Mouse (Mus musculus) cerebellum, adult 2 months (tissue): ENCODE measurements around the gene Tmem132c. TPM values are rescaled to one million over a fixed set of nuclear protein-coding genes. Genes with fewer than 3 reads are reported as not detected.

Experiments
- DNase-seq, 2 experiments: peaks; one replicate each; pipeline ENCODE4 v3.0.0; 2021
- H3K27ac ChIP-seq: fragments of 200-500 bp; 2 replicates; pipeline ENCODE4 v1.5.1; 2012; ENCODE audit warnings: low read length, control low read depth, inconsistent platforms; ENCODE audit not compliant: insufficient read depth
- H3K27me3 ChIP-seq: fragments of 200-500 bp; 2 replicates; pipeline ENCODE4 v1.6.1; 2012; ENCODE audit warnings: inconsistent platforms, mild to moderate bottlenecking, low read length, moderate library complexity; ENCODE audit not compliant: control insufficient read depth, insufficient read depth
- H3K4me1 ChIP-seq: fragments of 200-500 bp; 2 replicates; pipeline ENCODE4 v1.6.1; 2011; ENCODE audit warnings: low read length; ENCODE audit not compliant: control insufficient read depth, insufficient read depth
- H3K4me3 ChIP-seq: fragments of 200-500 bp; replicated peaks from 2 replicates; pipeline ENCODE3; 2011; ENCODE audit warnings: mild to moderate bottlenecking, low read depth, low read length, control low read depth; ENCODE audit not compliant: insufficient read depth
- CTCF ChIP-seq: fragments of 200-500 bp; IDR thresholded peaks from 2 replicates; pipeline ENCODE4 v1.5.1; 2011; ENCODE audit warnings: low read depth, mild to moderate bottlenecking, control low read depth, low read length, moderate library complexity, borderline replicate concordance; ENCODE audit not compliant: insufficient read depth
- POLR2A ChIP-seq: fragments of 200-500 bp; IDR thresholded peaks from 2 replicates; pipeline ENCODE4 v1.6.1; 2011; ENCODE audit warnings: low read length, control low read depth, borderline replicate concordance; ENCODE audit not compliant: insufficient read depth
- WGBS: fragments of 180-500 bp; shearing (Covaris S2); methylation state at CpG from one replicate; pipeline ENCODE4 v1.1.7; 2018; 5-methylcytosine and 5-hydroxymethylcytosine counted together
- polyA plus RNA-seq: library from polyadenylated mRNA; depleted of rRNA; stranded (reverse); fragments of >200 nt; gene quantifications from 2 replicates; pipeline ENCODE4 v1.2.3, GENCODE M21; 2012

Tmem132c gene
- polyA plus RNA-seq, 1 experiment, result 14.0 TPM

GRCm38 (mm10) chr5:127319096-127319779 is 77.6 kb downstream of the Tmem132c start:
- Histone ChIP-seq H3K27ac (no peak overlapping the region), H3K27me3 (no peaks in the 10 kb centered on the region), H3K4me3 (no peak overlapping the region), H3K4me1 (peaks cover 8% of the 10 kb centered on the region)
- TF ChIP-seq CTCF (no peak), POLR2A (no peak)
- 80% methylated on average over 12 of the region's 12 CpGs for WGBS
- no peak for DNase-seq

- DNase-seq, result no peak
- 51% methylated on average over 2 of the region's 2 CpGs for WGBS
- TF ChIP-seq CTCF, result no peak
- no peak for TF ChIP-seq POLR2A
- no peak overlapping the region for H3K4me3 ChIP-seq
- H3K27ac ChIP-seq, result no peak overlapping the region
- H3K27me3 ChIP-seq, result no peaks in the 10 kb centered on the region
- peaks cover 8% of the 10 kb centered on the region for H3K4me1 ChIP-seq
These were observed 83.0 kb downstream of the Tmem132c start for GRCm38 (mm10) chr5:127324645-127325044.

- Histone ChIP-seq H3K4me3 (no peak overlapping the region), H3K4me1 (peaks cover 11% of the 10 kb centered on the region), H3K27me3 (no peaks in the 10 kb centered on the region), H3K27ac (no peak overlapping the region)
- TF ChIP-seq POLR2A (no peak), CTCF (no peak)
- DNase-seq, result peak; percentile 50 to 76
- WGBS, result 23% methylated on average over 15 of the region's 15 CpGs
These were observed 94.7 kb downstream of the Tmem132c start for GRCm38 (mm10) chr5:127336048-127336907.

GRCm38 (mm10) chr5:127336908-127337265 is 95.3 kb downstream of the Tmem132c start:
- H3K4me1 ChIP-seq, result peaks cover 11% of the 10 kb centered on the region
- H3K27me3 ChIP-seq, result no peaks in the 10 kb centered on the region
- H3K4me3 ChIP-seq, result no peak overlapping the region
- 68% methylated on average over 5 of the region's 5 CpGs for WGBS
- no peak overlapping the region for H3K27ac ChIP-seq
- TF ChIP-seq CTCF (no peak), POLR2A (no peak)
- DNase-seq, result no peak

- Histone ChIP-seq H3K4me1 (peaks cover 11% of the 10 kb centered on the region), H3K4me3 (no peak overlapping the region), H3K27ac (no peak overlapping the region), H3K27me3 (no peaks in the 10 kb centered on the region)
- TF ChIP-seq POLR2A, result no peak
- WGBS, result 74% methylated on average over 5 of the region's 5 CpGs
- DNase-seq, result no peak
These were observed 97.4 kb downstream of the Tmem132c start for GRCm38 (mm10) chr5:127339016-127339435.

- Histone ChIP-seq H3K4me1 (peaks cover 3% of the 10 kb centered on the region), H3K4me3 (no peak overlapping the region), H3K27ac (no peak overlapping the region), H3K27me3 (no peaks in the 10 kb centered on the region)
- 56% methylated on average over 3 of the region's 3 CpGs for WGBS
- no peak for DNase-seq
- TF ChIP-seq POLR2A, result no peak
- no peak for TF ChIP-seq CTCF
These were observed 99.5 kb downstream of the Tmem132c start for GRCm38 (mm10) chr5:127341158-127341557.

- WGBS, result 40% methylated on average over 2 of the region's 2 CpGs
- Histone ChIP-seq H3K4me3 (no peak overlapping the region), H3K27me3 (no peaks in the 10 kb centered on the region), H3K4me1 (peaks cover 16% of the 10 kb centered on the region), H3K27ac (no peak overlapping the region)
- no peak for TF ChIP-seq POLR2A
- peak; percentile 35 for TF ChIP-seq CTCF
- no peak for DNase-seq
These were observed 103.1 kb downstream of the Tmem132c start for GRCm38 (mm10) chr5:127344721-127345120.

- H3K27ac ChIP-seq, result no peak overlapping the region
- 83% methylated on average over 2 of the region's 2 CpGs for WGBS
- TF ChIP-seq CTCF (no peak), POLR2A (no peak)
- no peak for DNase-seq
- no peaks in the 10 kb centered on the region for H3K27me3 ChIP-seq
- H3K4me1 ChIP-seq, result peaks cover 25% of the 10 kb centered on the region
- H3K4me3 ChIP-seq, result no peak overlapping the region
These were observed 104.8 kb downstream of the Tmem132c start for GRCm38 (mm10) chr5:127346364-127346763.
